Mouse (Mus musculus): ENCODE results near the gene Gm20388.

DNA sequence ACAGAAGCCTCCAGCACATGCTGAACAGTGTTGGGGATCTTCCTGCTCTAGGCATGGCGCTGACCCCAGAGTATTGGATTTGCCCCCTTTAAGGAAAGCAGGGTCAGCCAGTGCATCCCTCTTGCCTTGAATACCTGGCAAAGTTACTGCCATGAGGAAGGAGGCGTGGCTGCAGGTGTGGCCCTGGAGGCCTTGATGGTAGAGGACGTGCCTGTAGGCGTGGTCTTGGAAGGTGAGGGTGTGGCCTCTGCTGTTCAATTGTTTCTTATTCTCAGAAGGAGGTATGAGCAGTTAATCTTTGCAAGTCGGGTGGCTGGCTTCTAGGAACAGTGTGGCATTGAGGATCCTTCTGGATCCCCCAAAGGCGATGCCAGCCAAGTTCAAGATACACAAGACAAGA is 2305.8 kb downstream of the Gm20388 start:
- TF ChIP-seq CTCF (IDR thresholded peaks at IDR 0.05; ENCODE audit: low read depth, low read length) (no peak), POLR2A (IDR thresholded peaks at IDR 0.05; ENCODE audit: insufficient read depth, low read length) (no peak), EP300 (IDR thresholded peaks at IDR 0.05; ENCODE audit: insufficient read depth, low read depth, low read length) (no peak)

Data from ES-Bruce4 (cell line).